Comparison of ENCODE assay signal across 15 mouse cellular contexts in the genomic region with DNA sequence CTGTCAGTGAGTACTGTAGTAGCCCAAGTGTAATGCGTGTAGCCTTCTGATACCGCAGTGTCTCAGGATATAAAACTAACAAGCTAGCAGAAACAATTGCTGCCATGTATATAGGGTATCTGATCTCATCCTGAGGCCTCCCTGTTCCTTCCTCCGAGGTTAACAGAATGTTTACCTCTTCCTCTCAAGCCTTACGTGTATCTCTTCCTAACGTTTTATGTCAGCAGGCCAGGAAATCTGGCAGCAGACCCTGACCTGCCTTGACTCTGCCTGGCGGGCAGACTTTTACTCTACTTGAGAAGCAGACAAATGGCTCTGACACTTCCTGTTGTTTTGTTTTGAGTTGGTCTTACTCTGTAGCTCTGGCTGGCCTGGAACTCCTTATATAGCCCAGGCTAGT. TPM values are rescaled to one million over a fixed set of nuclear protein-coding genes. Genes with fewer than 3 reads are reported as not detected.
DNase-seq lines count a peak whose midpoint lies in the region; ATAC-seq and TF ChIP-seq lines count a peak whose summit lies in the region.
"Had no signal": no experiment of that assay in that cellular context is flagged by ENCODE, and none has a peak within 500 bp of the region (broad histone marks: within the 10 kb centered on the region; RNA-seq: fewer than 3 reads in every experiment).

No protein-coding gene starts in this region.

- peak overlapping the region; percentile 60 for H3K27ac ChIP-seq in kidney, postnatal 0 days
- peak overlapping the region; percentile 60; the same call in 1 of the 2 replicates for H3K27ac ChIP-seq in liver, postnatal 0 days (ENCODE audit: low read depth)
- H3K27ac ChIP-seq: hindbrain, embryonic 15.5 days; left cerebral cortex, adult 2 months had no signal

- 50% methylated on average over 6 of the region's 6 CpGs for WGBS in kidney, postnatal 0 days
- WGBS in liver, postnatal 0 days (ENCODE audit: insufficient replicate concordance) = 62% methylated on average over 6 of the region's 6 CpGs

- peak; percentile 41; the same call in 1 of the 2 replicates for TF ChIP-seq EP300 in liver, postnatal 0 days (IDR thresholded peaks at IDR 0.05; ENCODE audit: low read depth)

- H3K4me1 ChIP-seq in kidney, postnatal 0 days (replicated peaks; ENCODE audit: insufficient read depth, low read length) = 0 out of 2 replicates have a peak, but pooled peaks cover 5% of the 10 kb centered on the region
- H3K4me1 ChIP-seq in liver, postnatal 0 days (ENCODE audit: insufficient read depth) = peaks cover 8% of the 10 kb centered on the region

- H3K36me3 ChIP-seq in kidney, postnatal 0 days (ENCODE audit: insufficient read depth, low read length) = peaks cover 41% of the 10 kb centered on the region
- H3K36me3 ChIP-seq in liver, postnatal 0 days (replicated peaks; ENCODE audit: insufficient read depth, low read length) = peaks cover 40% of the 10 kb centered on the region

- H3K4me2 ChIP-seq in kidney, postnatal 0 days (ENCODE audit: low read length) = no peak overlapping the region
- no peak overlapping the region for H3K4me2 ChIP-seq in liver, postnatal 0 days (ENCODE audit: low read depth, low read length)
- H3K4me2 ChIP-seq: hindbrain, embryonic 15.5 days had no signal

- no peak overlapping the region for H3K4me3 ChIP-seq in kidney, postnatal 0 days (replicated peaks; ENCODE audit: low read depth, low read length)
- H3K4me3 ChIP-seq in liver, postnatal 0 days (ENCODE audit: low read depth, low read length) = no peak overlapping the region
- H3K4me3 ChIP-seq: forebrain, embryonic 10.5 days; hindbrain, embryonic 15.5 days; left cerebral cortex, adult 2 months had no signal

- no peak for TF ChIP-seq CTCF in kidney, postnatal 0 days (IDR thresholded peaks at IDR 0.05; ENCODE audit: low read depth)
- TF ChIP-seq CTCF in liver, postnatal 0 days (IDR thresholded peaks at IDR 0.05; ENCODE audit: low read depth) = no peak

- H3K9ac ChIP-seq in kidney, postnatal 0 days (ENCODE audit: low read depth, low read length) = no peak overlapping the region
- H3K9ac ChIP-seq in liver, postnatal 0 days (replicated peaks) = no peak overlapping the region
- H3K9ac ChIP-seq: hindbrain, embryonic 15.5 days had no signal

- DNase-seq in heart, adult 11 months = peak; percentile 88
- no peak for DNase-seq in heart, adult 9 months (ENCODE audit: low spot score in 2 of 2)
- DNase-seq in kidney, postnatal 0 days (ENCODE audit: low spot score) = peak; percentile 37
- DNase-seq in kidney, postnatal 10 days = no peak
- peak; percentile 26 for DNase-seq in adipocyte (ENCODE audit: low spot score)
- DNase-seq in liver, postnatal 0 days = no peak
- no peak for DNase-seq in MN1 (ENCODE audit: low spot score)
- DNase-seq in frontal cortex, postnatal 10 days (ENCODE audit: low spot score in 2 of 2) = no peak
- DNase-seq: cerebellum, adult 2 months; gastrocnemius, postnatal 10 days; thymus, adult 18-20 months had no signal

- H3K27me3 ChIP-seq in kidney, postnatal 0 days (ENCODE audit: insufficient read depth, low read length) = no peaks in the 10 kb centered on the region
- no peaks in the 10 kb centered on the region for H3K27me3 ChIP-seq in liver, postnatal 0 days (ENCODE audit: insufficient read depth, low read length)
- H3K27me3 ChIP-seq: hindbrain, embryonic 15.5 days had no signal

- ATAC-seq in kidney, postnatal 0 days (replicated peaks; ENCODE audit: low FRiP score, low read depth) = no peak
- peak; percentile 35; the same call in 1 of the 2 replicates for ATAC-seq in liver, postnatal 0 days

- no peaks in the 10 kb centered on the region for H3K9me3 ChIP-seq in kidney, postnatal 0 days (replicated peaks; ENCODE audit: low read length)
- no peaks in the 10 kb centered on the region for H3K9me3 ChIP-seq in liver, postnatal 0 days (ENCODE audit: low read length)
- H3K9me3 ChIP-seq: forebrain, embryonic 10.5 days; G1E; hindbrain, embryonic 15.5 days had no signal

RNA-seq across cellular contexts. Expression of a gene that starts 2.7 kb away (rescaled TPM):
- polyA plus RNA-seq in kidney, postnatal 0 days (2015; fragmentation: Nextera tagmentation; extraction: Ambion mirVana) = 0.69 and 0.83 TPM in 2 replicates
- 0.19 and 1.5 TPM in 2 replicates for polyA plus RNA-seq in liver, postnatal 0 days (2015; fragmentation: Nextera tagmentation; extraction: Ambion mirVana)

RNA-seq across cellular contexts. Expression of a gene that starts 10.8 kb away (rescaled TPM):
- polyA plus RNA-seq in kidney, postnatal 0 days (2015; fragmentation: Nextera tagmentation; extraction: Ambion mirVana) = 116 and 120 TPM in 2 replicates
- 27.4 and 27.9 TPM in 2 replicates for polyA plus RNA-seq in liver, postnatal 0 days (2015; fragmentation: Nextera tagmentation; extraction: Ambion mirVana)

RNA-seq across cellular contexts. Expression of a gene that starts 12.2 kb away (rescaled TPM):
- polyA plus RNA-seq in kidney, postnatal 0 days (2015; fragmentation: Nextera tagmentation; extraction: Ambion mirVana) = 63.0 and 63.5 TPM in 2 replicates
- 19.3 and 23.7 TPM in 2 replicates for polyA plus RNA-seq in liver, postnatal 0 days (2015; fragmentation: Nextera tagmentation; extraction: Ambion mirVana)

RNA-seq across cellular contexts. Expression of a gene that starts 12.3 kb away (rescaled TPM):
- polyA plus RNA-seq in kidney, postnatal 0 days (2015; fragmentation: Nextera tagmentation; extraction: Ambion mirVana) = 14.4 and 15.2 TPM in 2 replicates
- 6.7 and 7.0 TPM in 2 replicates for polyA plus RNA-seq in liver, postnatal 0 days (2015; fragmentation: Nextera tagmentation; extraction: Ambion mirVana)

RNA-seq across cellular contexts. Expression of a gene that starts 14.8 kb away (rescaled TPM):
- polyA plus RNA-seq in kidney, postnatal 0 days (2015; fragmentation: Nextera tagmentation; extraction: Ambion mirVana) = 17.8 and 19.8 TPM in 2 replicates
- 6.4 and 7.1 TPM in 2 replicates for polyA plus RNA-seq in liver, postnatal 0 days (2015; fragmentation: Nextera tagmentation; extraction: Ambion mirVana)

Comparison
In these comparisons a context has a peak if more than half of its experiments do, and no peak if none do; other contexts are left out.
1. DNase-seq: peak in heart, adult 11 months (single experiment), kidney, postnatal 0 days (single experiment) and adipocyte (single experiment); none in heart, adult 9 months (0 of 2), kidney, postnatal 10 days (single experiment), liver, postnatal 0 days (single experiment), MN1 (single experiment) and frontal cortex, postnatal 10 days (0 of 2).